Mouse (Mus musculus) MN1 (cell line): ENCODE results near the gene Gm47791.

Experiments
- DNase-seq: peaks from one replicate; pipeline ENCODE4 v3.0.0-alpha.2; 2016; ENCODE audit warnings: low spot score

The Gm47791 gene

GRCm38 (mm10) chr1:82771022-82771586 is at the start of gene Gm47791:
Gene Gm47791, minus strand, starts transcription at chr1:82771243.
- no peak for DNase-seq

- DNase-seq: no peak
These were observed 49.7 kb upstream of the Gm47791 start for GRCm38 (mm10) chr1:82820626-82821186.

- no peak for DNase-seq
These were observed 49.1 kb upstream of the Gm47791 start for GRCm38 (mm10) chr1:82820179-82820578.

- no peak for DNase-seq
These were observed 48.3 kb upstream of the Gm47791 start for GRCm38 (mm10) chr1:82819366-82819765.

- no peak for DNase-seq
These were observed 45.1 kb upstream of the Gm47791 start for GRCm38 (mm10) chr1:82815941-82816716.

GRCm38 (mm10) chr1:82811766-82812165 is 40.7 kb upstream of the Gm47791 start:
- no peak for DNase-seq

GRCm38 (mm10) chr1:82808564-82808963 is 37.5 kb upstream of the Gm47791 start:
- no peak for DNase-seq

GRCm38 (mm10) chr1:82807206-82807605 is 36.2 kb upstream of the Gm47791 start:
- DNase-seq: no peak

- no peak for DNase-seq
These were observed 35.3 kb upstream of the Gm47791 start for GRCm38 (mm10) chr1:82806391-82806790.

GRCm38 (mm10) chr1:82804059-82804458 is 33.0 kb upstream of the Gm47791 start:
- no peak for DNase-seq

GRCm38 (mm10) chr1:82803608-82804007 is 32.6 kb upstream of the Gm47791 start:
- DNase-seq: no peak

- DNase-seq: no peak
These were observed 30.2 kb upstream of the Gm47791 start for GRCm38 (mm10) chr1:82801105-82801783.

- DNase-seq: no peak
These were observed 27.9 kb upstream of the Gm47791 start for GRCm38 (mm10) chr1:82798922-82799321.

GRCm38 (mm10) chr1:82798304-82798703 is 27.3 kb upstream of the Gm47791 start:
- DNase-seq: no peak

- DNase-seq: no peak
These were observed 26.0 kb upstream of the Gm47791 start for GRCm38 (mm10) chr1:82797088-82797487.

- DNase-seq: no peak
These were observed 24.8 kb upstream of the Gm47791 start for GRCm38 (mm10) chr1:82795702-82796443.

- no peak for DNase-seq
These were observed 24.2 kb upstream of the Gm47791 start for GRCm38 (mm10) chr1:82795211-82795610.

GRCm38 (mm10) chr1:82793986-82794385 is 22.9 kb upstream of the Gm47791 start:
- DNase-seq: no peak

- no peak for DNase-seq
These were observed 22.1 kb upstream of the Gm47791 start for GRCm38 (mm10) chr1:82793110-82793509.

- DNase-seq: no peak
These were observed 21.2 kb upstream of the Gm47791 start for GRCm38 (mm10) chr1:82792238-82792637.

- no peak for DNase-seq
These were observed 20.1 kb upstream of the Gm47791 start for GRCm38 (mm10) chr1:82791105-82791504.

GRCm38 (mm10) chr1:82788070-82788469 is 17.0 kb upstream of the Gm47791 start:
- DNase-seq: no peak
